Mouse (Mus musculus): ENCODE data around the gene Josd2. TPM values are rescaled to one million over a fixed set of nuclear protein-coding genes. Genes with fewer than 3 reads are reported as not detected.

Josd2 gene
- total RNA-seq, 1 experiment from 2014 or later: 12.9 TPM

DNA sequence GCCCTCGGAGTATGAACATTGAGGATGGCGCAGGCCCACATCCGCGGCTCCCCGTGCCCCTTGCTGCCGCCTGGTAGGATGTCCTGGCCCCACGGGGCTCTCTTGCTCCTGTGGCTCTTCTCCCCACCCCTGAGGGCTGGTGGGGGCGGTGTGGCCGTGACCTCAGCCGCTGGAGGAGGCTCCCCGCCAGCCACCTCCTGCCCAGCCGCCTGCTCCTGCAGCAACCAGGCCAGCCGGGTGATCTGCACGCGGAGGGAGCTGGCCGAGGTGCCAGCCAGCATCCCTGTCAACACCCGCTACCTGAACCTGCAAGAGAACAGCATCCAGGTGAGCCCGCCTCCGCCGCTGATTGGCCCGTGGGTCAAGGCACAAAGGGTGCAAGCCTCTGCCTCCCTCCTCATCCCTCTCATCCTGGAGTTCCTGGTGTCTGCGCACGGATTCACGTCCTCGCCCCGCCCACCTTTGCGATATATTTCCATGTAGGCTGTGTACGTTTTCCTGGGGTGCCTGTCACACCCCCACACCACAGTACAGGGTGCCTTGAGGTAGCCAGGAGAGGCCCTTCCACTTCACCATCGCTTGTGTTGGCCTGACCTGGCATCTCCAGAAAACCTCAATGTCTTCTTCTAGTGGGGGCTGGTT is 22.8 kb upstream of the Josd2 start:
- no peak for ATAC-seq (replicated peaks; ENCODE audit: insufficient number of reproducible peaks, low FRiP score, low TSS enrichment, poor library complexity, severe bottlenecking)

DNA sequence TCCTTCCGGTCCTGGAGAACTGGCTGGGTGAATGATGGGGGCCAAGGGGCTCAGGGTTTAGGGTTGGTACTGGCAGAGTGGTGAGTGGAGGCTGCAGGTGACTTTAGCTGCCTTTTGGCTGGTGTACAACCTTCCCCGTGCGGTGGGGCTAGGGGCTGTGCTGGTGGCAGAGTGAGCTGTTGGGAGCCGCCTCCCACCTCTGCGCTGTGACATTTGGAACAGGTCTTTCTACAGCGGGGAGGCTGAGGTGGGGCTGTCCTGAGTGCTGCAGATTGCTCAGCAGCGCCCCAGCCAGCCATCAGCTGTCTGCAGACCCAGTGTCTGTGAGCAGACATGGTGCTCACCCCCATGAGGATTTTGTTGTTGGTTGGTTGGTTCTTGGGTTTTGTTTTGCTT is 22.3 kb upstream of the Josd2 start:
- no peak for ATAC-seq (replicated peaks; ENCODE audit: insufficient number of reproducible peaks, low FRiP score, low TSS enrichment, poor library complexity, severe bottlenecking)

GRCm38 (mm10) chr7:44446070-44446855 is 21.5 kb upstream of the Josd2 start:
- ATAC-seq (replicated peaks; ENCODE audit: insufficient number of reproducible peaks, low FRiP score, low TSS enrichment, poor library complexity, severe bottlenecking): no peak

DNA sequence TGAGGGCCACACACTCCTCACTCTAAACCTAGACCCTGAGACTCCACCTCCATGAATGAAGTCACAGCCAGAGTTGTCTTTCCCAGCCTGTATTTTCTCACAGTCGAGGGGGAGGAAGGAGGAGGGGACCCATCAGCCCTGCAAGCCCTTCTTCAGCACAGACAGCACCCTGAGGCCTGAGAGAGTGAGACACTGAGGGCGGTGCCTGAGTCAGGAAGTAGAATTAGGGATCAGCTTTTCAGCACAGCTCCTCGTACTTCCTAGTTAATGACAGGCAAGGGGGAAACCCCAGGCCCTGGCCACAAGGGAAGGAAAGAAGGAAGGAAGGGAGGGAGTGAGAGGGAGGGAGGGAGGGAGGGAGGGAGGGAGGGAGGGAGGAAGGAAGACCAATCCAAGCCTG is 14.5 kb upstream of the Josd2 start:
- peak; percentile 22; the same call in 1 of the 2 replicates for ATAC-seq (replicated peaks; ENCODE audit: insufficient number of reproducible peaks, low FRiP score, low TSS enrichment, poor library complexity, severe bottlenecking)

DNA sequence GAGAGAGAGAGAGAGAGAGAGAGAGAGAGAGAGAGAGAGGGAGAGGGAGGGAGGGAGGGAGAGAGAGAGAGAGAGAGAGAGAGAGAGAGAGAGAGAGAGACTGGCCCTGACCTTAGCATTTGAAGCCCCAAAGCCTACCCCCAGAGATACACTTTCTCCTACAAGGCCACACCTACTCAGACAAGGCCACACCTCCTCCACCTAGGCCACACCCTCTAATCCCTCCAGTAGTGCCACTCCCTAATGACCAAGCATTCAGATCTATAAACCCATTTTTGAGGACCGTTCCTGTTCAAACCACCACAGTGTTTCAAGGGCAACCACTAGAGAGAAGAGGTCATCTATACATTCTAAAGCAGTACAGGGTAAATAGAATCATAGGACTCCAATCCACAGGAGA is 11.5 kb upstream of the Josd2 start:
- ATAC-seq (replicated peaks; ENCODE audit: insufficient number of reproducible peaks, low FRiP score, low TSS enrichment, poor library complexity, severe bottlenecking): no peak

- no peak for ATAC-seq (replicated peaks; ENCODE audit: insufficient number of reproducible peaks, low FRiP score, low TSS enrichment, poor library complexity, severe bottlenecking)
Measured at GRCm38 (mm10) chr7:44460067-44460466, 7.7 kb upstream of the Josd2 start.

DNA sequence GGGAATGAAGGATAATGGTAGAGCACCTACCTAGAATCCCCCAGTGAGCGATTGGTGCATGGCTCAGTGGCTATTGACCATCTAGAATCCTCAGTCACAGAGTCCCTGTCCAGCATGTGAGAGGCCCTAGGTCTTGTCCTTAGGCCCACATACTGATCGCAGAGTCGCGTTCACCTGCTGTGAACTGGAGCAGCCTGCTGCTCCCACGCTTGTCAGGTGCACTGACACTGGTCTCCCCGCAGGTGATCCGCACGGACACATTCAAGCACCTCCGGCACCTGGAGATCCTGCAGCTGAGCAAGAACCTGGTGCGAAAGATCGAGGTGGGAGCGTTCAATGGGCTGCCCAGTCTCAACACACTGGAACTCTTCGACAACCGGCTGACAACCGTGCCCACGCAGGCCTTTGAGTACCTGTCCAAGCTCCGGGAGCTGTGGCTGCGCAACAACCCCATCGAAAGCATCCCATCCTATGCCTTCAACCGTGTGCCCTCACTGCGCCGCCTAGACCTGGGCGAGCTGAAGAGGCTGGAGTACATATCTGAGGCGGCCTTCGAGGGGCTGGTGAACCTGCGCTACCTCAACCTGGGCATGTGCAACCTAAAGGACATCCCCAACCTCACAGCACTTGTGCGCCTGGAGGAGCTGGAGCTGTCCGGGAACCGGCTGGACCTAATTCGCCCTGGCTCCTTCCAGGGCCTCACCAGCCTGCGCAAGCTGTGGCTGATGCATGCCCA is 6.8 kb upstream of the Josd2 start:
- no peak for ATAC-seq (replicated peaks; ENCODE audit: insufficient number of reproducible peaks, low FRiP score, low TSS enrichment, poor library complexity, severe bottlenecking)

DNA sequence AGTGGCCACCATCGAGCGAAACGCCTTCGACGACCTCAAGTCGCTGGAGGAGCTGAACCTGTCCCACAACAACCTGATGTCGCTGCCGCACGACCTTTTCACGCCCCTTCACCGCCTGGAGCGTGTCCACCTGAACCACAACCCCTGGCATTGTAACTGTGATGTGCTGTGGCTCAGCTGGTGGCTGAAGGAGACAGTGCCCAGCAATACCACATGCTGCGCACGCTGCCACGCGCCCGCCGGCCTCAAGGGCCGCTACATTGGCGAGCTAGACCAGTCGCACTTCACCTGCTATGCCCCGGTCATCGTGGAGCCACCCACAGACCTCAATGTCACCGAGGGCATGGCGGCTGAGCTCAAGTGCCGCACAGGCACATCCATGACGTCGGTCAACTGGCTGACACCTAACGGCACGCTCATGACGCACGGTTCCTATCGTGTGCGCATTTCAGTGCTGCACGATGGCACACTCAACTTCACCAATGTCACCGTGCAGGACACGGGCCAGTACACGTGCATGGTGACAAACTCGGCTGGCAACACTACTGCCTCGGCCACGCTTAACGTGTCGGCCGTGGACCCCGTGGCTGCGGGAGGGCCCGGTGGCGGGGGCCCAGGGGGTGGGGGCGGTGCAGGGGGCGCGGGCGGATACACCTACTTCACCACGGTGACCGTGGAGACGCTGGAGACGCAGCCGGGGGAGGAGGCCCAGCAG is 6.1 kb upstream of the Josd2 start:
- no peak for ATAC-seq (replicated peaks; ENCODE audit: insufficient number of reproducible peaks, low FRiP score, low TSS enrichment, poor library complexity, severe bottlenecking)

DNA sequence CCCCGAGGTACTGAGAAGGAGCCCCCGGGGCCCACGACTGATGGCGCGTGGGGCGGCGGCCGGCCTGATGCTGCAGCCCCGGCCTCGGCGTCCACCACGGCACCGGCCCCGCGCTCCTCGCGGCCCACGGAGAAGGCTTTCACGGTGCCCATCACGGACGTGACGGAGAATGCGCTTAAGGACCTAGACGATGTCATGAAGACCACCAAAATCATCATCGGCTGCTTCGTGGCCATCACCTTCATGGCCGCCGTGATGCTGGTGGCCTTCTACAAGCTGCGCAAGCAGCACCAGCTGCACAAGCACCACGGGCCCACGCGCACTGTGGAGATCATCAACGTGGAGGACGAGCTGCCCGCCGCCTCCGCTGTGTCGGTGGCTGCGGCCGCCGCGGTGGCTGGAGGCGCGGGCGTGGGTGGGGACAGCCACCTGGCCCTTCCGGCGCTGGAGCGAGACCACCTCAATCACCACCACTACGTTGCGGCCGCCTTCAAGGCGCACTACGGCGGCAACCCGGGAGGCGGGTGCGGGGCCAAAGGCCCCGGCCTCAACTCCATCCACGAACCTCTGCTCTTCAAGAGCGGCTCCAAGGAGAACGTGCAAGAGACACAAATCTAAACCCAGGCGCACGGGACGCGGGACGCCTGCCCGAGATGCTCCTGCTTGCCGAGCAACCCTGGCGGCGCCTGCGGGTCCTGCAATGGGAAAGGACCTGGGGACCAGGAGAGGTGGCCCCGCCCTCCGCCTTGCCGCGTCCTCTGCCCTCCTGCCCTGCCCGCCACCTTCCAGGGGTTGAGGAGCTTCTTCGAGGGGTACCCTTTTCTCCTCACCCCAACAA is 5.3 kb upstream of the Josd2 start:
- ATAC-seq (replicated peaks; ENCODE audit: insufficient number of reproducible peaks, low FRiP score, low TSS enrichment, poor library complexity, severe bottlenecking): no peak

GRCm38 (mm10) chr7:44463056-44463425 is 4.7 kb upstream of the Josd2 start:
- no peak for ATAC-seq (replicated peaks; ENCODE audit: insufficient number of reproducible peaks, low FRiP score, low TSS enrichment, poor library complexity, severe bottlenecking)

DNA sequence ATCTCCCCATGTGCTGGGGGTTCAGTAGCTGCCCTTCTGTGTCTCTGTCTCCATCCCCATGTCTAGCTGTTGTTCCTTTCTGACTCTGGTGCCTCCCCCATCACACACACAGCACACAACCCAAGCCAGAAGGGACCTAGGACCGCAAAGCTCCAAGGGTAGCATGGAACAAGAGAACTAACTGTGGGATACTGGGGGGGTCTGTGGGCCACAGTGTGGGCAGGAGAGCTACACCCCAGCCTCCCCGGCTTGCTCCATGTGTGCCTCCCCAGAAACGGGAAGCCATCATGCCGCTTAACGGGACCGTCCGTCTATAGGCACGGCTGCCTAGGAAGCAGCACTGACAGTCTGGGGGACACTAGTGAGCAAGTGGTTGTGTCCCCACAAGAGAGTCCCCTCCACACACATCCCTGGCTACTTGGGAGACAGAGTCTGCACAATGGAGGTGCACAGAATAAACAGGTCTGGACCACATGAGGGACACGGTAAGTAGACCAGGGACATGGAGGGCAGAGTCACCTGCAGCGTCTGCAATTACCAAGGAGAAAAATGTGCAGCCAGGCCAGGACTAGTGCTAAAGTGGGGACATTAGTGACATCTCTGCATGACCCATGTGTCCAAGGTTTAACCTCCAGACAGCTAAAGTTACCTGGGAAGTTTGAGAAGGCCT is 4.1 kb upstream of the Josd2 start:
- no peak for ATAC-seq (replicated peaks; ENCODE audit: insufficient number of reproducible peaks, low FRiP score, low TSS enrichment, poor library complexity, severe bottlenecking)

- no peak for ATAC-seq (replicated peaks; ENCODE audit: insufficient number of reproducible peaks, low FRiP score, low TSS enrichment, poor library complexity, severe bottlenecking)
Measured at GRCm38 (mm10) chr7:44464511-44464910, 3.3 kb upstream of the Josd2 start.

DNA sequence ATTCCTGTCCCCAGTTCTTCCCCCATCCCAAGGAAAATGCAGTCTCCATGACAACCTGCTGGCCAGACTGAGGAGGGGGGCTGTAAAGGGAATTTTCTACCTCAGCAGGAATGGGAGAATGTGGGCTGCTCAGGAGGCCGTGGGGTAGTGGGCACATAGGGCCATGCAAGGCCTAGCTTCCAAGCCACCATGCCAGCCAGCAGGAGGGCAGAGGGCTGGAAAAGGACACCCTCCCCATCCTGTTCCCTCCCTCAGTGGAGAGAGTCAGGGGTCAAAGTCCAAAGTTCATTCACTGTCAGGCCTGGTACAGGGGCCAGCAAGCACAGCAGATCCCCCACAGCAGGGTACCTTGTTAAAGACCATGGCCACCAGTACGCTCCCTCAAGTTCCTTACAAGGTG is 2.7 kb upstream of the Josd2 start, which contains the start of gene Aspdh:
Gene Aspdh (plus strand): TSS at position 281 of the 400 bp plus-strand sequence.
- ATAC-seq (replicated peaks; ENCODE audit: insufficient number of reproducible peaks, low FRiP score, low TSS enrichment, poor library complexity, severe bottlenecking): no peak

DNA sequence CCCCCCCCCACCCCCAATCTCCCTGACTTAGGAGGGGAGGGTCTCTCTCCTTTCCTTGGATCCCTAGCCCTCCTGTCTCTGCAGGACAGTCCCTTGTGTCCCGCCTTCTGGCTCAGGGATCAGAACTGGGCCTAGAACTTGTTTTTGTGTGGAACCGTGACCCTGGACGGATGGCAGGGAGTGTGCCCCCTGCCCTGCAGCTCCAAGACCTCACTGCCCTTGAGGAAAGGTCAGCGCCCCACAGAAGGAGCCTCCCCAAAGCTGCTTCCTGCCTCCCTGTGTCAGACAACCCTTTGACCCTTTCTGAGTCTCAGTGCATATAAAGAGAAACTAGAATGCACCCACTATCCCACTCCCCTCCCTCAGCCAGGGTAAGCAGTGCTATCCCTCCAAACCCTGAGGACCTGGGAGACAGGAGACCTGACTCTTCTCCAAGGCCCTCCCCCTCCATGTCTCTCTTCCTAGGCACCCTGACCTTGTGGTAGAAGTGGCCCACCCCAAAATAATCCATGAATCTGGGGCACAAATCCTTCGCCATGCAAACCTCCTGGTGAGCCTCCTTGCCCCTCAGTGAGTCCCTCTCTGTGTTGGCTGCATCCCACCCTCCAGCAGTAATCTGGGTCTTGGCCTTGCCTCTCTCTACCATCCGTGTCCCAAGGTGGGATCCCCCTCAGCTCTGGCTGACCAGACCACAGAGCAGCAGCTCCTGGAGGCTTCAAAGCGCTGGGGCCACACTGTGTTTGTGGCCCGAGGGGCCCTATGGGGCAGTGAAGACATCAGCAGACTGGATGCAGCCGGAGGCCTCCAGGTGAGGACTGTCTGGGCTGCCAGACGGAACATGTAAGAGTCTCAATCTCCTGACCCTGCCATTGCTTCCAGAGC is 1.5 kb upstream of the Josd2 start:
- ATAC-seq (replicated peaks; ENCODE audit: insufficient number of reproducible peaks, low FRiP score, low TSS enrichment, poor library complexity, severe bottlenecking): no peak

- no peak for ATAC-seq (replicated peaks; ENCODE audit: insufficient number of reproducible peaks, low FRiP score, low TSS enrichment, poor library complexity, severe bottlenecking)
Measured at GRCm38 (mm10) chr7:44466888-44467311, 880 bp upstream of the Josd2 start.

DNA sequence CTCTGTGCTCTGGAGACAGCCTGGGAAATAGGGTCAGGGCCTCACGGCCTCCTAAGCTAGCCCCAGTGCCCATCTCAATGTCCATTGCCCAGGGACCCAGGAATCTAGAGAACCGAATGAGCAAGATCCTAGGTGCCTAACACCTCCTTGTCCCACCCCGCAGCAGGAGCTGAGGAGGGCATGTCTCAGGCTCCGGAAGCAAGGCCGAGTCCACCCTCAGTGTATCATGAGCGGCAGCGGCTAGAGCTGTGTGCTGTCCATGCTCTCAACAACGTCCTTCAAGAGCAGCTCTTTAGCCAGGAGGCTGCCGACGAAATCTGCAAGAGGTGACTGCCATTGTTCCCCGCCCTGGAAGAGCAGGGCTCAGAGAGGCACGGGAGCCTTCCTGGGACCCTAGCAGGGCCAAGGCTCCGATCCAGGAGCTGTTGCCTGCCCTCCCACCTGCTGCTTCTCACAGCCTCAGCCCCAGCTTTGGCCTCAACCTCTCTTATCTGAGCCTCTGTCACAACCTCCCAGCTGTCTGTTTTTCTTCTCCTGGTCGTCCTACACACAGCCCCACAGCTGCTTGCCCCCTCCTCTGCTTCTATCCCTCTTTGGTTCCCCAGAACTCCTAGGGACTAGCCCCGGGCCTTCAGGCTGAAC is 985 bp downstream of the Josd2 start:
- no peak for ATAC-seq (replicated peaks; ENCODE audit: insufficient number of reproducible peaks, low FRiP score, low TSS enrichment, poor library complexity, severe bottlenecking)
